Comparison of ENCODE assay signal across 15 mouse cellular contexts in genomic region chr6:18517626-18518025, GRCm38 (mm10). TPM values are rescaled to one million over a fixed set of nuclear protein-coding genes. Genes with fewer than 3 reads are reported as not detected.
"Had no signal": no experiment of that assay in that cellular context is flagged by ENCODE, and none has a peak within 500 bp of the region (broad histone marks: within the 10 kb centered on the region; RNA-seq: fewer than 3 reads in every experiment).

No protein-coding gene starts in this region.

- DNase-seq: kidney, adult 9 months; kidney, postnatal 36 days; layer of hippocampus, adult 9-11 months; layer of hippocampus, postnatal 36 days; left cerebral cortex, postnatal 4 days; lung, adult 18-20 months; midbrain, embryonic 14.5 days; right cerebral cortex, postnatal 14 days; thymus, postnatal 4 days had no signal

- H3K27ac ChIP-seq: kidney, postnatal 0 days; limb, embryonic 13.5 days; liver, embryonic 14.5 days; midbrain, embryonic 10.5 days; neural tube, embryonic 15.5 days had no signal

- H3K4me3 ChIP-seq: limb, embryonic 13.5 days; midbrain, embryonic 10.5 days; myocyte; neural tube, embryonic 15.5 days had no signal

- H3K4me2 ChIP-seq: limb, embryonic 13.5 days; neural tube, embryonic 15.5 days had no signal

- H3K9ac ChIP-seq: limb, embryonic 13.5 days; liver, embryonic 14.5 days; neural tube, embryonic 15.5 days had no signal

- H3K27me3 ChIP-seq: neural tube, embryonic 15.5 days had no signal

- H3K9me3 ChIP-seq: neural tube, embryonic 15.5 days had no signal

- H3K36me3 ChIP-seq: limb, embryonic 13.5 days; midbrain, embryonic 10.5 days; neural tube, embryonic 15.5 days had no signal

RNA-seq across cellular contexts. Expression of gene Cttnbp2, which starts 3.0 kb away (rescaled TPM):
- polyA plus RNA-seq: myocyte had no signal
